Mouse (Mus musculus) testis, adult 2 months (tissue): ENCODE data around the gene Fam161a.

Experiments used
- CTCF ChIP-seq: fragments of 200-500 bp; IDR thresholded peaks from 2 replicates; pipeline ENCODE4 v1.5.1; 2012; ENCODE audit warnings: low read depth, mild to moderate bottlenecking, inconsistent platforms, low read length, moderate library complexity; ENCODE audit not compliant: control insufficient read depth, insufficient read depth, insufficient replicate concordance
- POLR2A ChIP-seq: fragments of 200-500 bp; IDR thresholded peaks from 2 replicates; pipeline ENCODE4 v1.6.1; 2012; ENCODE audit warnings: low read depth, mild to moderate bottlenecking, inconsistent platforms, low read length, moderate library complexity; ENCODE audit not compliant: control insufficient read depth

GRCm38 (mm10) chr11:23029399-23029798 is 22.1 kb downstream of the Fam161a start:
- no peak for TF ChIP-seq CTCF
- no peak for TF ChIP-seq POLR2A
